Mouse (Mus musculus) G1E (cell line): ENCODE results near the gene Ipp. TPM values are rescaled to one million over a fixed set of nuclear protein-coding genes. Genes with fewer than 3 reads are reported as not detected.

Source experiments
- ATAC-seq: 2 replicates; pipeline ENCODE4 v1.8.0; 2016; ENCODE audit warnings: mild to moderate bottlenecking; ENCODE audit not compliant: insufficient number of reproducible peaks, poor library complexity, low FRiP score, severe bottlenecking; ENCODE audit errors: extremely low read depth
- DNase-seq: peaks from one replicate; pipeline ENCODE4 v3.0.0; 2012; ENCODE audit warnings: low spot score
- H3K27me3 ChIP-seq: 2 replicates; pipeline ENCODE4 v1.6.1; 2012; ENCODE audit warnings: mild to moderate bottlenecking, low read length, inconsistent platforms; ENCODE audit not compliant: insufficient read depth
- H3K36me3 ChIP-seq: replicated peaks from 2 replicates; pipeline ENCODE3; 2012; ENCODE audit warnings: mild to moderate bottlenecking, inconsistent platforms
- H3K4me1 ChIP-seq: 2 replicates; pipeline ENCODE4 v1.6.1; 2012; ENCODE audit warnings: low read depth, low read length, inconsistent platforms, mixed read lengths; ENCODE audit not compliant: insufficient read depth
- H3K4me3 ChIP-seq: 2 replicates; pipeline ENCODE4 v1.5.1; 2012; ENCODE audit warnings: low read depth, mild to moderate bottlenecking, inconsistent platforms, low read length, moderate library complexity, mixed read lengths
- H3K9me3 ChIP-seq: replicated peaks from 2 replicates; pipeline ENCODE4 v1.6.1; 2012; ENCODE audit warnings: inconsistent platforms
- CTCF ChIP-seq: IDR thresholded peaks from 2 replicates; pipeline ENCODE4 v1.5.1; 2012; ENCODE audit warnings: low read depth, low read length, inconsistent platforms, mixed read lengths
- GATA1 ChIP-seq: IDR thresholded peaks from 2 replicates; pipeline ENCODE4 v1.6.1; 2012; ENCODE audit warnings: borderline replicate concordance, low read length, inconsistent platforms, mixed read lengths
- GATA2 ChIP-seq: IDR thresholded peaks from 2 replicates; pipeline ENCODE4 v1.6.1; 2012; ENCODE audit warnings: low read depth, low read length, inconsistent platforms, borderline replicate concordance
- POLR2AphosphoS5 ChIP-seq: IDR thresholded peaks from 2 replicates; pipeline ENCODE4 v1.6.1; 2012; ENCODE audit warnings: low read depth, low read length, inconsistent platforms; ENCODE audit not compliant: insufficient replicate concordance
- TAL1 ChIP-seq: conservative IDR thresholded peaks from 2 replicates; pipeline ENCODE4 v1.6.1; 2012; ENCODE audit warnings: low read depth, low read length, inconsistent platforms, mixed read lengths
- polyA plus RNA-seq: library from polyadenylated mRNA; stranded (reverse); fragments of >175 nt; gene quantifications from 2 replicates; pipeline ENCODE4 v1.2.3, GENCODE M21; 2012
- total RNA-seq, 2 experiments: library from RNA; stranded (forward) in 1 of 2; stranded (reverse) in 1 of 2; fragments of 200-1000 nt in 1 of 2; fragments of >200 nt in 1 of 2; fragmentation: Nextera tagmentation in 1 of 2; gene quantifications; 2 replicates each; pipeline ENCODE4 v1.2.3; 2014 to 2017

Ipp gene
- total and polyA plus RNA-seq, 3 experiments: 2.0 to 14.0 (median 11.8) TPM

DNA sequence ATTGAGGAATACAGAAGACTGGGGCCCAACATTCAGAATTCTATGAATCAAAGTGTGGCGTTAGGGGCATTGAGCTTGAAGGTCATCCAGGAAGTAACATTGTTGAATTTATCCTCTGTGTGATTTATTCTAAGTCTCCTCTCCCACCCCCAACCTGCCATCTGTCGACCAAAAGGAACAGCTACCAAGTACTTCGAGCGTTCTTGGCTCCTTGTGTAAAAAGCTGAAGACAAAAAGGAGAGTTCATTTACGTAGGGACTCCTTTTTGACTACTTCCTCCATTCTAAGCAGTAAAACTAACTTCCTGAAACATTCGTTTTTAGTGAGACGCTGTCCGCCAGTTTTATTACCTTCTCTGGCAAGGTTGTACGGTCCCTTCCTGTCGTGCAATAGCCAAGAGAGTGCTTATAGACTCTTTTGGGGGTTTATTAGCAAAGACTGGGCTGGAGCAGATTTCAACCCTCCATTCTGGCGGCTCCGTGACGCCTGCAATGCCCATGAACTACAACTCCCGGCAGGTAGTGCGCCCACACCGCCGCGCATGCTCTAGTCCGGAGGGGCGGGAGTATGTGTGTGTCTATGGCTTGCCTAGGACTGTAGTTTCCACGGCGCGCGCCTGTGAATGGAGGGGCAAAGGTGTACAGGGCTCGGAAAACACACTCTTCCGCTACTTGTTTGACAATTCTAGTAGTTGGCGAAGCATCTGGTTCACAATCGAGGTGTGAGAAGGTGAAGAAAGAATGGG lies 49.4 kb downstream of the Ipp start:
- no peaks in the 10 kb centered on the region for H3K9me3 ChIP-seq
- H3K4me1 ChIP-seq: peaks cover 20% of the 10 kb centered on the region
- DNase-seq (peak; percentile 71), ATAC-seq (peak; percentile 88)
- no peaks in the 10 kb centered on the region for H3K27me3 ChIP-seq
- TF ChIP-seq GATA1 (no peak), GATA2 (no peak), CTCF (no peak), TAL1 (no peak), POLR2AphosphoS5 (no peak; the same call in 1 of the 2 replicates)
- H3K4me3 ChIP-seq: peak overlapping the region; percentile 97
- peaks cover 31% of the 10 kb centered on the region for H3K36me3 ChIP-seq

DNA sequence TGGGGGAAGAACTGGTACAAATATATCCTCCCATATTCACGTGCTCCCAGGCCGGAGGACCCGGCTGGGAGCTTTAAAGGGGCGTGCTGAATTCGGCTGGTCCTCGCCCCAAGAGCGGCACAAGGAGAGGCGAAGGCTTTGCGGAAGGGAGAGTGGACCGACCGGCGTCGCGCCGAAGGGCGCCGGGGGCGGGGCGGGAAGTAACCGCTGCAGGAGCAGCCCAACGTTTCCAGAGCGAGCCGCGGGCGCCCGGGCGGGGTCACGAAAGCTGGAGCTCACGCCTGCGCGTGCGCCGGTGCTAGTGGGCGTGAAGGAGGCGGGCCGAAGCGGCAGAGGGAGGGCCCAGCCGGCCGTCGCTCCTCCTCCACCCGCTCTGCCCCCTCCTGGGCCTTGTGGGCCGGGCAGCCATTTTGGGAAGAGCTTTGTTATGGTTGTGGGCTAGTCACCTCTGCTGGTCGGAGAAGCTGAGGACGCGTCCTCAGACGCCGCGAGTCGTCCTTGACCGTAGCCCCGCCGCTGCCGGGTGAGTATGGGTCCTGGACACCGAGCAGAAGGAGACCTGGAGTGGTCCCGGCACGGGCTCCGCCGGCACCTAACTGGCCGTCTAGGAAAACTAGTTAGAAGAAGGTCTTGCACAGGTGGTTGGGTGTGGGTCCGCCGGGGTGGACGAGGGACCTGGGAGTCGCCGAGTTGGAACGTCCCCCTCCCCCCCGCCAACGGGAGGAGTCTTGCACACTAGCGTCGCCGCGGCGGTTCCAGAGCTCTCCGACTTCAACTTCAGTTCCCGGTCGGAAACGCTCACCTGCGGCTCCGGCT lies 50.2 kb downstream of the Ipp start, which contains the start of gene Gpbp1l1:
Gene Gpbp1l1, plus strand, starts transcription at position 353 of the 816 bp plus-strand sequence.
- H3K4me3 ChIP-seq: peak within 1 kb of the TSS; percentile 97
- ATAC-seq (peak; percentile 56), DNase-seq (peak; percentile 78)
- H3K4me1 ChIP-seq: peaks cover 25% of the 10 kb centered on the region
- no peak for TF ChIP-seq TAL1
- TF ChIP-seq GATA1: no peak
- TF ChIP-seq GATA2: no peak
- 0 out of 2 replicates have a peak, but pooled peaks have one; percentile 62 for TF ChIP-seq POLR2AphosphoS5
- TF ChIP-seq CTCF: no peak
- peaks cover 33% of the 10 kb centered on the region for H3K36me3 ChIP-seq
- no peaks in the 10 kb centered on the region for H3K27me3 ChIP-seq
- H3K9me3 ChIP-seq: no peaks in the 10 kb centered on the region

DNA sequence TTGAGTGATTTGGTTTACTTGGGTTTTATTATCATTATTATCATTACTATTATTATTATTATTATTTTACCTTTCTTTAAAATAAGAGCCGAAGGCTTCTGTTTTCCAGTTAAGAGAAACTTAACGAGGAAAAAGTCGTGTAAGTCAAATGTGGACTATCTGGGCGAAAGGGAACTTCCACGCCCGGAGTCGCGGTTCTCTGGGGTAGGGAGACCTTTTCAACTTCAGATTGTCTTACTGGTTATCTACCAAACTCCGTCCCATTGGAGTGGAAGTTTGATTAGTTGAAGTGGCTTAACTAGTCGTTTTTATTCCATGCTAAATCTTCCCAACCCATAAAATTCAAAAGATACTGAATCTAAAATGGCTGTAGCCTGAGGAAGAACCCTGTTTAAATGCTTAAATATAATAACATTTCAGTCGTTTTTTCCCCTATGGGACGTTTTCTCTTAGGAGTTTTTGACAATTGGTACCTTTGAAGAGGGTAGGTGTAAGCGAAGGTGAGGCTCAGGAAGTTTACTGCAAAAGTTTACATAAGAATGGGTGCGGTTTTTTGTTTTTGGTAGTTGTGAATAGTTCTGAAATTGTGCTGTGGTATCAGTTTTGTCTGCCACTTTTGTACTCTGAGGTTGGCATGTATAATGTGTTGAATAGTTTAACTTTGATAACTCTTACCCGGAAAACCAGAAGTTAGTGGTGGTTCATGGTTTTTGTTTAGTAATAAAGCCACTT lies 51.0 kb downstream of the Ipp start:
- ATAC-seq (no peak), DNase-seq (no peak)
- TF ChIP-seq GATA1 (no peak), TAL1 (no peak), CTCF (no peak), GATA2 (no peak), POLR2AphosphoS5 (no peak)
- H3K4me3 ChIP-seq: peak overlapping the region; percentile 97
- H3K27me3 ChIP-seq: no peaks in the 10 kb centered on the region
- H3K36me3 ChIP-seq: peaks cover 30% of the 10 kb centered on the region
- H3K9me3 ChIP-seq: no peaks in the 10 kb centered on the region
- H3K4me1 ChIP-seq: peaks cover 31% of the 10 kb centered on the region

Other genes starting within 250 kb of the Ipp start
- gene Mast2, start 43.4 kb upstream of the Ipp start, total RNA-seq (2014; fragmentation: Nextera tagmentation): 52.8 and 64.7 TPM in 2 replicates
- gene Mast2, start 43.4 kb upstream of the Ipp start, total RNA-seq (2017): 10.4 and 10.7 TPM in 2 replicates
- 54.9 and 63.0 TPM in 2 replicates for gene Mast2, start 43.4 kb upstream of the Ipp start, polyA plus RNA-seq
- 99.9 and 128 TPM in 2 replicates for gene Tmem69, start 48.4 kb downstream of the Ipp start, total RNA-seq (2014; fragmentation: Nextera tagmentation)
- 18.9 and 23.2 TPM in 2 replicates for gene Tmem69, start 48.4 kb downstream of the Ipp start, total RNA-seq (2017)
- gene Tmem69, start 48.4 kb downstream of the Ipp start, polyA plus RNA-seq: 2.1 and 5.6 TPM in 2 replicates
- gene Gpbp1l1, start 50.1 kb downstream of the Ipp start, total RNA-seq (2014; fragmentation: Nextera tagmentation): 193 and 233 TPM in 2 replicates
- gene Gpbp1l1, start 50.1 kb downstream of the Ipp start, total RNA-seq (2017): 158 and 191 TPM in 2 replicates
- 10.4 and 12.7 TPM in 2 replicates for gene Gpbp1l1, start 50.1 kb downstream of the Ipp start, polyA plus RNA-seq
- 5.8 and 6.2 TPM in 2 replicates for gene Ccdc17, start 89.1 kb downstream of the Ipp start, total RNA-seq (2014; fragmentation: Nextera tagmentation)
- gene Ccdc17, start 89.1 kb downstream of the Ipp start, total RNA-seq (2017): 5.0 and 5.9 TPM in 2 replicates
- 0.37 and 0.83 TPM in 2 replicates for gene Ccdc17, start 89.1 kb downstream of the Ipp start, polyA plus RNA-seq
- 134 and 149 TPM in 2 replicates for gene Nasp, start 120.4 kb downstream of the Ipp start, total RNA-seq (2014; fragmentation: Nextera tagmentation)
- 315 and 326 TPM in 2 replicates for gene Nasp, start 120.4 kb downstream of the Ipp start, total RNA-seq (2017)
- 11.9 and 25.8 TPM in 2 replicates for gene Nasp, start 120.4 kb downstream of the Ipp start, polyA plus RNA-seq
- 361 and 367 TPM in 2 replicates for gene Akr1a1, start 144.1 kb downstream of the Ipp start, total RNA-seq (2014; fragmentation: Nextera tagmentation)
- 830 and 919 TPM in 2 replicates for gene Akr1a1, start 144.1 kb downstream of the Ipp start, total RNA-seq (2017)
- gene Akr1a1, start 144.1 kb downstream of the Ipp start, polyA plus RNA-seq: 138 and 154 TPM in 2 replicates
- 113 and 129 TPM in 2 replicates for gene Prdx1, start 178.0 kb downstream of the Ipp start, total RNA-seq (2014; fragmentation: Nextera tagmentation)
- gene Prdx1, start 178.0 kb downstream of the Ipp start, total RNA-seq (2017): 298 and 303 TPM in 2 replicates
- gene Prdx1, start 178.0 kb downstream of the Ipp start, polyA plus RNA-seq: 14.8 and 16.1 TPM in 2 replicates
- gene Mmachc, start 200.9 kb downstream of the Ipp start, total RNA-seq (2014; fragmentation: Nextera tagmentation): 48.9 and 53.1 TPM in 2 replicates
- gene Mmachc, start 200.9 kb downstream of the Ipp start, total RNA-seq (2017): 13.9 and 19.6 TPM in 2 replicates
- 1.6 and 1.8 TPM in 2 replicates for gene Mmachc, start 200.9 kb downstream of the Ipp start, polyA plus RNA-seq
- 25.6 and 44.0 TPM in 2 replicates for gene Ccdc163, start 201.0 kb downstream of the Ipp start, total RNA-seq (2014; fragmentation: Nextera tagmentation)
- gene Ccdc163, start 201.0 kb downstream of the Ipp start, total RNA-seq (2017): 20.4 and 28.5 TPM in 2 replicates
- gene Ccdc163, start 201.0 kb downstream of the Ipp start, polyA plus RNA-seq: 2.6 and 4.0 TPM in 2 replicates
- 5.1 and 6.6 TPM in 2 replicates for gene Tesk2, start 213.4 kb downstream of the Ipp start, total RNA-seq (2014; fragmentation: Nextera tagmentation)
- 4.8 TPM in 2 replicates for gene Tesk2, start 213.4 kb downstream of the Ipp start, total RNA-seq (2017)
- 1.3 and 1.5 TPM in 2 replicates for gene Tesk2, start 213.4 kb downstream of the Ipp start, polyA plus RNA-seq